Mouse (Mus musculus): ENCODE results near the gene Slc23a4.

- no peak for TF ChIP-seq CTCF (IDR thresholded peaks at IDR 0.05; ENCODE audit: insufficient read depth, low read depth, low read length)
- peak; percentile 91 for TF ChIP-seq POLR2A (IDR thresholded peaks at IDR 0.05; ENCODE audit: insufficient read depth, low read depth, low read length)
These were observed 77.6 kb downstream of the Slc23a4 start, which contains the start of gene Wdr91 for GRCm38 (mm10) chr6:34910371-34911219.

All from olfactory bulb, adult 2 months (tissue).